Mouse (Mus musculus): ENCODE data around the gene Pttg1ip. TPM values are rescaled to one million over a fixed set of nuclear protein-coding genes. Genes with fewer than 3 reads are reported as not detected.

Pttg1ip gene
- polyA plus RNA-seq, 1 experiment from 2014 or later = 127 TPM

- H3K27ac ChIP-seq (ENCODE audit: low read length) = no peak overlapping the region
- H3K9me3 ChIP-seq (ENCODE audit: control insufficient read depth, low read length) = no peaks in the 10 kb centered on the region
- H3K9ac ChIP-seq (ENCODE audit: low read length) = no peak overlapping the region
- H3K4me1 ChIP-seq (replicated peaks; ENCODE audit: control insufficient read depth, insufficient read depth, low read length) = no peaks in the 10 kb centered on the region
- H3K36me3 ChIP-seq (ENCODE audit: control insufficient read depth, insufficient read depth, low read length) = no peaks in the 10 kb centered on the region
- H3K27me3 ChIP-seq (ENCODE audit: control insufficient read depth, insufficient read depth, low read depth, low read length) = no peaks in the 10 kb centered on the region
- no peak for ATAC-seq (ENCODE audit: low read depth)
- no peak overlapping the region for H3K4me2 ChIP-seq (ENCODE audit: low read depth, low read length)
- H3K4me3 ChIP-seq (ENCODE audit: low read length) = no peak overlapping the region
- WGBS = 66% methylated on average over 5 of the region's 5 CpGs
Observed at GRCm38 (mm10) chr10:77544916-77545315, 36.6 kb upstream of the Pttg1ip start.

GRCm38 (mm10) chr10:77548576-77548975, 32.9 kb upstream of the Pttg1ip start:
- H3K27ac ChIP-seq (ENCODE audit: low read length) = no peak overlapping the region
- H3K27me3 ChIP-seq (ENCODE audit: control insufficient read depth, insufficient read depth, low read depth, low read length) = no peaks in the 10 kb centered on the region
- no peaks in the 10 kb centered on the region for H3K4me1 ChIP-seq (replicated peaks; ENCODE audit: control insufficient read depth, insufficient read depth, low read length)
- H3K9me3 ChIP-seq (ENCODE audit: control insufficient read depth, low read length) = no peaks in the 10 kb centered on the region
- H3K36me3 ChIP-seq (ENCODE audit: control insufficient read depth, insufficient read depth, low read length) = no peaks in the 10 kb centered on the region
- no peak overlapping the region for H3K4me3 ChIP-seq (ENCODE audit: low read length)
- H3K9ac ChIP-seq (ENCODE audit: low read length) = no peak overlapping the region
- ATAC-seq (ENCODE audit: low read depth) = no peak
- no peak overlapping the region for H3K4me2 ChIP-seq (ENCODE audit: low read depth, low read length)
- 75% methylated on average over 10 of the region's 10 CpGs for WGBS

- H3K4me2 ChIP-seq (ENCODE audit: low read depth, low read length) = no peak overlapping the region
- no peaks in the 10 kb centered on the region for H3K36me3 ChIP-seq (ENCODE audit: control insufficient read depth, insufficient read depth, low read length)
- H3K4me3 ChIP-seq (ENCODE audit: low read length) = no peak overlapping the region
- H3K9me3 ChIP-seq (ENCODE audit: control insufficient read depth, low read length) = no peaks in the 10 kb centered on the region
- no peaks in the 10 kb centered on the region for H3K27me3 ChIP-seq (ENCODE audit: control insufficient read depth, insufficient read depth, low read depth, low read length)
- H3K4me1 ChIP-seq (replicated peaks; ENCODE audit: control insufficient read depth, insufficient read depth, low read length) = no peaks in the 10 kb centered on the region
- 67% methylated on average over 11 of the region's 11 CpGs for WGBS
- H3K9ac ChIP-seq (ENCODE audit: low read length) = no peak overlapping the region
- no peak overlapping the region for H3K27ac ChIP-seq (ENCODE audit: low read length)
- ATAC-seq (ENCODE audit: low read depth) = no peak
Observed at GRCm38 (mm10) chr10:77550874-77551273, 30.6 kb upstream of the Pttg1ip start.

DNA sequence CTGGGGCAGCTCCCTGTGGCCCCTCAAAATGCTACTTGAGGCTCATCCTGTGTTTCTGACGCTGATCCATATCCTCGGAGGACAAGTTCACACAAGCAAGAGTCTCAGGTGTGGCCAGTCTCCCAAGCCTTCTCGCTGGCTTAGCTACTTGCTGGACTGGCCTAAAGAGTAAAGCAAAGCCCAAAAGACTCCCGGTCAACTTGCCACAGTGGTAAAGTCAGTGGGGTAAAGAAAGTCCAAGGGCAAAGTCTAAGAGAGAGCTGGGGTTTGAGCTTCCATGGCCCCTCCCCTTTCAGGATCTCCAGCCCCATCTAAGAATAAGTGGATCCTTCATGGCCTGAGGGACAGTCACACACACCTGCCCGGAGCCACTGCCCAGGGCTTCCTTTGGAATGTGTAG, 29.4 kb upstream of the Pttg1ip start:
- Histone ChIP-seq H3K27ac (ENCODE audit: low read length) (no peak overlapping the region), H3K4me2 (ENCODE audit: low read depth, low read length) (no peak overlapping the region), H3K4me3 (ENCODE audit: low read length) (no peak overlapping the region), H3K4me1 (replicated peaks; ENCODE audit: control insufficient read depth, insufficient read depth, low read length) (no peaks in the 10 kb centered on the region), H3K27me3 (ENCODE audit: control insufficient read depth, insufficient read depth, low read depth, low read length) (no peaks in the 10 kb centered on the region), H3K36me3 (ENCODE audit: control insufficient read depth, insufficient read depth, low read length) (no peaks in the 10 kb centered on the region), H3K9me3 (ENCODE audit: control insufficient read depth, low read length) (no peaks in the 10 kb centered on the region), H3K9ac (ENCODE audit: low read length) (no peak overlapping the region)
- ATAC-seq (ENCODE audit: low read depth) = no peak
- 77% methylated on average over 5 of the region's 5 CpGs for WGBS

GRCm38 (mm10) chr10:77553285-77553684, 28.2 kb upstream of the Pttg1ip start:
- no peaks in the 10 kb centered on the region for H3K36me3 ChIP-seq (ENCODE audit: control insufficient read depth, insufficient read depth, low read length)

GRCm38 (mm10) chr10:77554918-77555317, 26.6 kb upstream of the Pttg1ip start:
- Histone ChIP-seq H3K4me3 (ENCODE audit: low read length) (no peak overlapping the region), H3K9ac (ENCODE audit: low read length) (no peak overlapping the region), H3K4me1 (replicated peaks; ENCODE audit: control insufficient read depth, insufficient read depth, low read length) (no peaks in the 10 kb centered on the region), H3K36me3 (ENCODE audit: control insufficient read depth, insufficient read depth, low read length) (no peaks in the 10 kb centered on the region), H3K27ac (ENCODE audit: low read length) (no peak overlapping the region), H3K9me3 (ENCODE audit: control insufficient read depth, low read length) (no peaks in the 10 kb centered on the region), H3K4me2 (ENCODE audit: low read depth, low read length) (no peak overlapping the region), H3K27me3 (ENCODE audit: control insufficient read depth, insufficient read depth, low read depth, low read length) (no peaks in the 10 kb centered on the region)
- 74% methylated on average over 4 of the region's 4 CpGs for WGBS
- ATAC-seq (ENCODE audit: low read depth) = no peak

More at GRCm38 (mm10) chr10:77553285-77553684, 28.2 kb upstream of the Pttg1ip start:
- ATAC-seq (ENCODE audit: low read depth) = no peak
- no peaks in the 10 kb centered on the region for H3K4me1 ChIP-seq (replicated peaks; ENCODE audit: control insufficient read depth, insufficient read depth, low read length)
- H3K9ac ChIP-seq (ENCODE audit: low read length) = no peak overlapping the region
- H3K27ac ChIP-seq (ENCODE audit: low read length) = no peak overlapping the region
- no peak overlapping the region for H3K4me3 ChIP-seq (ENCODE audit: low read length)
- H3K9me3 ChIP-seq (ENCODE audit: control insufficient read depth, low read length) = no peaks in the 10 kb centered on the region
- WGBS = 66% methylated on average over 4 of the region's 4 CpGs
- no peak overlapping the region for H3K4me2 ChIP-seq (ENCODE audit: low read depth, low read length)
- H3K27me3 ChIP-seq (ENCODE audit: control insufficient read depth, insufficient read depth, low read depth, low read length) = no peaks in the 10 kb centered on the region

GRCm38 (mm10) chr10:77556631-77557030, 24.9 kb upstream of the Pttg1ip start:
- Histone ChIP-seq H3K4me2 (ENCODE audit: low read depth, low read length) (no peak overlapping the region), H3K27me3 (ENCODE audit: control insufficient read depth, insufficient read depth, low read depth, low read length) (no peaks in the 10 kb centered on the region), H3K9ac (ENCODE audit: low read length) (no peak overlapping the region), H3K4me1 (replicated peaks; ENCODE audit: control insufficient read depth, insufficient read depth, low read length) (no peaks in the 10 kb centered on the region), H3K36me3 (ENCODE audit: control insufficient read depth, insufficient read depth, low read length) (no peaks in the 10 kb centered on the region), H3K27ac (ENCODE audit: low read length) (no peak overlapping the region), H3K4me3 (ENCODE audit: low read length) (no peak overlapping the region), H3K9me3 (ENCODE audit: control insufficient read depth, low read length) (no peaks in the 10 kb centered on the region)
- 83% methylated on average over 7 of the region's 7 CpGs for WGBS
- ATAC-seq (ENCODE audit: low read depth) = no peak

DNA sequence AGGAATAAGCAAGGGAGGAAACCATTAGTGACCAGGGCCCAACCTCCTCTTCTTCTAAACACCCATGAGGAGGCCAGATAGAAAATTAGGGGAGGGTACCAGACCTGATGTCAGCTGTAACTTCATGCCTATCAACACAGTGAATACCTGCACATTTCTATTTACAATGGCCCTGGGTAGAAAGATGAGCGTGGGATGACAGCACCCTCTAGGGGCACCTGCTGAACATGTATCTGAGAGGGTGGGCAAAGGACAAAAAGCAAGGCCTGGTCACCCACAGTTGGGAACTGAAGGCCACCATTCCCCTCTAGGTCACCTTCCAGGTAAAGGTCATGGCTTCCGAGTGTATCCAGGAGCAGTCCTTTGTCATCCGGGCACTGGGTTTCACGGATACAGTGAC, 23.9 kb upstream of the Pttg1ip start:
- no peak overlapping the region for H3K4me3 ChIP-seq (ENCODE audit: low read length)
- H3K9ac ChIP-seq (ENCODE audit: low read length) = no peak overlapping the region
- no peak overlapping the region for H3K4me2 ChIP-seq (ENCODE audit: low read depth, low read length)
- ATAC-seq (ENCODE audit: low read depth) = no peak
- 81% methylated on average over 4 of the region's 4 CpGs for WGBS
- H3K36me3 ChIP-seq (ENCODE audit: control insufficient read depth, insufficient read depth, low read length) = no peaks in the 10 kb centered on the region
- no peaks in the 10 kb centered on the region for H3K27me3 ChIP-seq (ENCODE audit: control insufficient read depth, insufficient read depth, low read depth, low read length)
- H3K9me3 ChIP-seq (ENCODE audit: control insufficient read depth, low read length) = no peaks in the 10 kb centered on the region
- no peaks in the 10 kb centered on the region for H3K4me1 ChIP-seq (replicated peaks; ENCODE audit: control insufficient read depth, insufficient read depth, low read length)
- H3K27ac ChIP-seq (ENCODE audit: low read length) = no peak overlapping the region

DNA sequence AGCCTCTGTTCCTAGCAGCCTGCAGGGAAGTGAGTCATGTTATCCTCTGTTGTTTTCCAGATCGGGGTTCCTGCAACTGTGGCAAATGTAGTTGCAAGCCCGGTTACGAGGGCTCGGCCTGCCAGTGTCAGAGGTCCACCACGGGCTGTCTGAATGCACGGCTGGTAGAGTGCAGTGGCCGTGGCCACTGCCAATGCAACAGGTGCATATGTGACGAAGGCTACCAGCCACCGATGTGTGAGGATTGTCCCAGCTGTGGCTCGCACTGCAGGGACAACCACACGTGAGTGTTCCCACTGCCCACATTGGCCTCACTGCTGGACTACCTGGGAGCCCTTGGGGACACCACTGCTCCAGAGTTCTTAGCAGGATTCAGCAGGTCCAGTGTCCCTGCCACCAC, 21.4 kb upstream of the Pttg1ip start:
- ATAC-seq (ENCODE audit: low read depth) = no peak
- WGBS = 79% methylated on average over 11 of the region's 11 CpGs

DNA sequence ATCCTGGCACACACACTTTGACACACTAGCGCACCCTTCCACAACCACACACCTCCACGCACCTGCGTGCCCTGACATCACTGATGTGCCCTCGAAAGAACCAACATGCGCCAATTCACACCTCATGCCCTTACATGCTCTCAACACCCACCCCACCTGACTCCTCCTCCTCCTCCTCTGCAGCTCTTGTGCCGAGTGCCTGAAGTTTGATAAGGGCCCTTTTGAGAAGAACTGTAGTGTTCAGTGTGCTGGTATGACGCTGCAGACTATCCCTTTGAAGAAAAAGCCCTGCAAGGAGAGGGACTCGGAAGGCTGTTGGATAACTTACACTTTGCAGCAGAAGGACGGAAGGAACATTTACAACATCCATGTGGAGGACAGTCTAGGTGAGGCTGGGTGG, 20.7 kb upstream of the Pttg1ip start:
- Histone ChIP-seq H3K9me3 (ENCODE audit: control insufficient read depth, low read length) (no peaks in the 10 kb centered on the region), H3K4me3 (ENCODE audit: low read length) (no peak overlapping the region), H3K36me3 (ENCODE audit: control insufficient read depth, insufficient read depth, low read length) (no peaks in the 10 kb centered on the region), H3K9ac (ENCODE audit: low read length) (no peak overlapping the region), H3K4me2 (ENCODE audit: low read depth, low read length) (no peak overlapping the region), H3K27me3 (ENCODE audit: control insufficient read depth, insufficient read depth, low read depth, low read length) (no peaks in the 10 kb centered on the region), H3K4me1 (replicated peaks; ENCODE audit: control insufficient read depth, insufficient read depth, low read length) (no peaks in the 10 kb centered on the region), H3K27ac (ENCODE audit: low read length) (no peak overlapping the region)
- ATAC-seq (ENCODE audit: low read depth) = 0 out of 2 replicates have a peak, but pooled peaks have one; percentile 16
- 57% methylated on average over 9 of the region's 9 CpGs for WGBS

More for the DNA sequence above, 21.4 kb upstream of the Pttg1ip start:
- no peak overlapping the region for H3K4me2 ChIP-seq (ENCODE audit: low read depth, low read length)
- H3K4me3 ChIP-seq (ENCODE audit: low read length) = no peak overlapping the region
- H3K4me1 ChIP-seq (replicated peaks; ENCODE audit: control insufficient read depth, insufficient read depth, low read length) = no peaks in the 10 kb centered on the region
- H3K9me3 ChIP-seq (ENCODE audit: control insufficient read depth, low read length) = no peaks in the 10 kb centered on the region
- no peak overlapping the region for H3K27ac ChIP-seq (ENCODE audit: low read length)
- no peaks in the 10 kb centered on the region for H3K36me3 ChIP-seq (ENCODE audit: control insufficient read depth, insufficient read depth, low read length)
- no peaks in the 10 kb centered on the region for H3K27me3 ChIP-seq (ENCODE audit: control insufficient read depth, insufficient read depth, low read depth, low read length)
- H3K9ac ChIP-seq (ENCODE audit: low read length) = no peak overlapping the region
